Mouse (Mus musculus) hindbrain, embryonic 15.5 days (tissue): ENCODE data around the gene Rplp0. TPM values are rescaled to one million over a fixed set of nuclear protein-coding genes. Genes with fewer than 3 reads are reported as not detected.

Source experiments
- microRNA-seq: library from miRNA; unstranded; fragments of <30 nt; microRNA quantifications from one replicate; pipeline ENCODE4, GENCODE M21; 2016
- polyA plus RNA-seq: library from polyadenylated mRNA; unstranded; fragments of >200 nt; fragmentation: Nextera tagmentation; extraction: Ambion mirVana; gene quantifications from 2 replicates; pipeline ENCODE4 v1.2.1, GENCODE M21; 2015

The Rplp0 gene
- polyA plus RNA-seq, 1 experiment from 2014 or later, result 801 TPM

Small RNA genes within 50 kb of the gene (microRNA-seq; reads per million reads assigned to microRNA genes)
- gene Mir7029, result 0.87 reads per million

Other genes starting within 250 kb of the Rplp0 start
- gene Srsf9, start 232.3 kb upstream of the Rplp0 start, polyA plus RNA-seq, result 142 and 146 TPM in 2 replicates
- gene Gatc, start 218.3 kb upstream of the Rplp0 start, polyA plus RNA-seq, result 32.3 and 45.2 TPM in 2 replicates
- 51.0 and 53.7 TPM in 2 replicates for gene Triap1, start 218.2 kb upstream of the Rplp0 start, polyA plus RNA-seq
- gene Cox6a1, start 210.5 kb upstream of the Rplp0 start, polyA plus RNA-seq, result 1,223 and 1,255 TPM in 2 replicates
- gene Msi1, start 129.9 kb upstream of the Rplp0 start, polyA plus RNA-seq, result 59.9 and 60.3 TPM in 2 replicates
- 0.54 TPM in 1 of 2 replicates, not detected in the other for gene Pla2g1b, start 93.2 kb upstream of the Rplp0 start, polyA plus RNA-seq
- 27.3 and 32.2 TPM in 2 replicates for gene Sirt4, start 74.7 kb upstream of the Rplp0 start, polyA plus RNA-seq
- 22.0 and 24.3 TPM in 2 replicates for gene Pxn, start 52.8 kb upstream of the Rplp0 start, polyA plus RNA-seq
- gene Gcn1l1, start 5.8 kb downstream of the Rplp0 start, polyA plus RNA-seq, result 40.6 and 44.4 TPM in 2 replicates
- gene Rab35, start 72.4 kb downstream of the Rplp0 start, polyA plus RNA-seq, result 19.1 and 20.1 TPM in 2 replicates
- gene Bicdl1, start 172.2 kb downstream of the Rplp0 start, polyA plus RNA-seq, result 39.9 and 45.8 TPM in 2 replicates